Mouse (Mus musculus) liver, embryonic 13.5 days (tissue): ENCODE measurements at regions not wholly inside any gene's neighbourhood (a gene's known extent, or its start where the extent isn't known, plus 50 kb on each side); places are given as distances from the start of the nearest gene placed in this dataset.

Source experiments
- ATAC-seq: fragments of 200-750 bp; cut with Nextera tagmentation; 2 replicates; pipeline ENCODE4 v1.8.0; 2017; ENCODE audit warnings: low read depth, mild to moderate bottlenecking, moderate number of reproducible peaks, moderate library complexity
- DNase-seq: peaks from one replicate; pipeline ENCODE4 v3.0.0; 2022
- H3K27ac ChIP-seq: fragments of 300-500 bp; sonication (generic); 2 replicates; pipeline ENCODE4 v1.5.1; 2015; ENCODE audit warnings: moderate library complexity, mild to moderate bottlenecking, inconsistent platforms
- H3K27me3 ChIP-seq: fragments of 300-500 bp; sonication (generic); 2 replicates; pipeline ENCODE4 v1.6.1; 2015; ENCODE audit warnings: mild to moderate bottlenecking, inconsistent platforms
- H3K36me3 ChIP-seq: fragments of 300-500 bp; sonication (generic); 2 replicates; pipeline ENCODE4 v1.6.1; 2015; ENCODE audit warnings: mild to moderate bottlenecking, inconsistent platforms
- H3K4me1 ChIP-seq: fragments of 300-500 bp; sonication (generic); replicated peaks from 2 replicates; pipeline ENCODE4 v1.6.1; 2015; ENCODE audit warnings: inconsistent platforms
- H3K4me2 ChIP-seq: fragments of 300-500 bp; sonication (generic); 2 replicates; pipeline ENCODE4 v1.6.1; 2015; ENCODE audit warnings: inconsistent platforms, mild to moderate bottlenecking, moderate library complexity
- H3K4me3 ChIP-seq: fragments of 300-500 bp; sonication (generic); replicated peaks from 2 replicates; pipeline ENCODE4 v1.5.1; 2015; ENCODE audit warnings: mild to moderate bottlenecking, inconsistent platforms
- H3K9ac ChIP-seq: fragments of 300-500 bp; sonication (generic); 2 replicates; pipeline ENCODE4 v1.6.1; 2015; ENCODE audit warnings: mild to moderate bottlenecking, inconsistent platforms
- H3K9me3 ChIP-seq: fragments of 300-500 bp; sonication (generic); replicated peaks from 2 replicates; pipeline ENCODE4 v1.6.1; 2016; ENCODE audit warnings: inconsistent platforms
- WGBS: fragments of 180-500 bp; shearing (Covaris S2); methylation state at CpG from one replicate; pipeline ENCODE4 v1.1.7; 2015; ENCODE audit not compliant: insufficient replicate concordance; 5-methylcytosine and 5-hydroxymethylcytosine counted together

- Histone ChIP-seq H3K9ac (no peak overlapping the region), H3K4me3 (no peak overlapping the region), H3K36me3 (no peaks in the 10 kb centered on the region), H3K9me3 (no peaks in the 10 kb centered on the region), H3K27ac (no peak overlapping the region), H3K27me3 (0 out of 2 replicates have a peak, but pooled peaks cover 3% of the 10 kb centered on the region), H3K4me2 (no peak overlapping the region), H3K4me1 (peaks cover 22% of the 10 kb centered on the region)
- no peak for DNase-seq
- ATAC-seq: no peak
- whole genome bisulfite sequencing: 59% methylated on average over 3 of the region's 3 CpGs
Measured at GRCm38 (mm10) chr2:93115303-93115702, 69.3 kb upstream of the Prdm11 start.

- 70% methylated on average over 7 of the region's 7 CpGs for WGBS
- H3K9me3 ChIP-seq: no peaks in the 10 kb centered on the region
- no peaks in the 10 kb centered on the region for H3K36me3 ChIP-seq
- H3K9ac ChIP-seq: no peak overlapping the region
- H3K4me2 ChIP-seq: no peak overlapping the region
- no peak overlapping the region for H3K4me3 ChIP-seq
- no peak for ATAC-seq
- no peak overlapping the region for H3K27ac ChIP-seq
- DNase-seq: no peak
- peaks cover 22% of the 10 kb centered on the region for H3K4me1 ChIP-seq
- H3K27me3 ChIP-seq: 0 out of 2 replicates have a peak, but pooled peaks cover 4% of the 10 kb centered on the region
Measured at GRCm38 (mm10) chr2:93113929-93114328, 68.0 kb upstream of the Prdm11 start.

GRCm38 (mm10) chr2:93112320-93112719, 66.4 kb upstream of the Prdm11 start:
- no peaks in the 10 kb centered on the region for H3K9me3 ChIP-seq
- 7% methylated on average over 7 of the region's 7 CpGs for WGBS
- no peak for ATAC-seq

GRCm38 (mm10) chr2:93110898-93111297, 64.9 kb upstream of the Prdm11 start:
- Histone ChIP-seq H3K4me3 (no peak overlapping the region), H3K36me3 (no peaks in the 10 kb centered on the region), H3K4me2 (no peak overlapping the region), H3K9me3 (no peaks in the 10 kb centered on the region), H3K27ac (no peak overlapping the region), H3K9ac (no peak overlapping the region), H3K27me3 (0 out of 2 replicates have a peak, but pooled peaks cover 13% of the 10 kb centered on the region), H3K4me1 (peaks cover 17% of the 10 kb centered on the region)
- DNase-seq (no peak), ATAC-seq (no peak)
- WGBS: 60% methylated on average over 5 of the region's 5 CpGs

More at GRCm38 (mm10) chr2:93112320-93112719, 66.4 kb upstream of the Prdm11 start:
- Histone ChIP-seq H3K27me3 (0 out of 2 replicates have a peak, but pooled peaks cover 13% of the 10 kb centered on the region), H3K4me2 (no peak overlapping the region), H3K9ac (no peak overlapping the region), H3K36me3 (no peaks in the 10 kb centered on the region), H3K4me3 (no peak overlapping the region), H3K27ac (no peak overlapping the region), H3K4me1 (peaks cover 22% of the 10 kb centered on the region)
- peak; percentile 9 for DNase-seq

GRCm38 (mm10) chr2:93106581-93106980, 60.6 kb upstream of the Prdm11 start:
- 50% methylated on average over 6 of the region's 6 CpGs for WGBS
- no peak for ATAC-seq

GRCm38 (mm10) chr2:93101991-93102390, 56.0 kb upstream of the Prdm11 start:
- ATAC-seq (no peak), DNase-seq (no peak)
- Histone ChIP-seq H3K27me3 (no peaks in the 10 kb centered on the region), H3K36me3 (no peaks in the 10 kb centered on the region), H3K4me1 (no peaks in the 10 kb centered on the region), H3K27ac (no peak overlapping the region), H3K9me3 (no peaks in the 10 kb centered on the region), H3K9ac (no peak overlapping the region), H3K4me2 (no peak overlapping the region), H3K4me3 (no peak overlapping the region)
- 73% methylated on average over 8 of the region's 8 CpGs for WGBS

More at GRCm38 (mm10) chr2:93106581-93106980, 60.6 kb upstream of the Prdm11 start:
- Histone ChIP-seq H3K9ac (no peak overlapping the region), H3K36me3 (no peaks in the 10 kb centered on the region), H3K4me2 (no peak overlapping the region), H3K4me3 (no peak overlapping the region), H3K9me3 (no peaks in the 10 kb centered on the region), H3K27me3 (0 out of 2 replicates have a peak, but pooled peaks cover 13% of the 10 kb centered on the region), H3K27ac (no peak overlapping the region), H3K4me1 (0 out of 2 replicates have a peak, but pooled peaks cover under 1% of the 10 kb centered on the region)
- no peak for DNase-seq

- no peak overlapping the region for H3K4me2 ChIP-seq
- H3K36me3 ChIP-seq: no peaks in the 10 kb centered on the region
- WGBS: 34% methylated on average over 3 of the region's 3 CpGs
- no peak overlapping the region for H3K4me3 ChIP-seq
- H3K9ac ChIP-seq: no peak overlapping the region
- H3K4me1 ChIP-seq: no peaks in the 10 kb centered on the region
- H3K27ac ChIP-seq: no peak overlapping the region
- no peak for ATAC-seq
- H3K27me3 ChIP-seq: no peaks in the 10 kb centered on the region
- DNase-seq: no peak
- no peaks in the 10 kb centered on the region for H3K9me3 ChIP-seq
Measured at GRCm38 (mm10) chr2:93099780-93100179, 53.8 kb upstream of the Prdm11 start.

- ATAC-seq (no peak), DNase-seq (no peak)
- Histone ChIP-seq H3K4me2 (no peak overlapping the region), H3K9me3 (no peaks in the 10 kb centered on the region), H3K4me3 (no peak overlapping the region), H3K36me3 (no peaks in the 10 kb centered on the region), H3K9ac (no peak overlapping the region), H3K4me1 (no peaks in the 10 kb centered on the region), H3K27me3 (no peaks in the 10 kb centered on the region), H3K27ac (no peak overlapping the region)
- 73% methylated on average over 2 of the region's 2 CpGs for whole genome bisulfite sequencing
Measured at GRCm38 (mm10) chr2:93097016-93097415, 51.0 kb upstream of the Prdm11 start.

- Histone ChIP-seq H3K27ac (no peak overlapping the region), H3K4me3 (no peak overlapping the region), H3K9ac (no peak overlapping the region), H3K4me1 (no peaks in the 10 kb centered on the region), H3K9me3 (no peaks in the 10 kb centered on the region), H3K36me3 (no peaks in the 10 kb centered on the region), H3K4me2 (no peak overlapping the region), H3K27me3 (no peaks in the 10 kb centered on the region)
- ATAC-seq: no peak
- WGBS: 49% methylated on average over 6 of the region's 6 CpGs
- DNase-seq: no peak
Measured at GRCm38 (mm10) chr2:93096078-93096729, 50.2 kb upstream of the Prdm11 start.
